Mouse (Mus musculus): ENCODE results near the gene Olfr829.
"Not testable (repeated sequence)": the region's sequence is repeated elsewhere in the genome, so short reads cannot be mapped to it uniquely, and the experiment has no call there.

Gene Olfr829

GRCm38 (mm10) chr9:18854633-18855032 lies at the start of gene Olfr829:
Olfr829 (plus strand) TSS chr9:18854933.
- DNase-seq (ENCODE audit: low read depth, low spot score), result no peak

GRCm38 (mm10) chr9:18819426-18819825 lies 35.3 kb upstream of the Olfr829 start, which contains the start of gene Olfr828:
Olfr828 (minus strand) TSS chr9:18819526.
- DNase-seq (ENCODE audit: low read depth, low spot score), result no peak

GRCm38 (mm10) chr9:18874393-18874792 lies 19.7 kb downstream of the Olfr829 start, which contains the start of gene Olfr830:
Olfr830 (plus strand) TSS chr9:18874693.
- no peak for DNase-seq (ENCODE audit: low read depth, low spot score)

GRCm38 (mm10) chr9:18907699-18908098 lies 53.0 kb downstream of the Olfr829 start:
- DNase-seq (ENCODE audit: low read depth, low spot score), result not testable (repeated sequence)
